ENCODE assay signal across 26 mouse cellular contexts in the genomic region with DNA sequence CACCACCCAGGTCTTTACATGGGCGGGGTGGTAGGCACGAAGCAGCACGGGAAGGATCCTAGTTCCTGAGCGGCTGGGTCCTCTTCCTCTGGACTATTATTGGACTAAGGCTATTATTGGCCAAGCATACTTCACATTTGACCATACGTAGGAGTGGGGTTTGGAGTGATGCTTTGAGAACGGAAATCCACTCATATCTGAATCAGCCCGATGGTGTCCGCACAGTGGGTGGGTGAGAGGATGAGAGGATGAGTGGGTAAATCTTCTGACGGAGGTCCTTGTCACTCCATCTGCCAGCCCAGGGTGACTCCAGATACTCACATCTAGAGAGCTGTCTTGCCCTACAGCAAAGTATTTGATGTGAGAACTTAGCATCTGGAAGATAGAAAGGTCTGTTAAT.
"Had no signal": no experiment of that assay in that cellular context is flagged by ENCODE, and none has a peak within 500 bp of the region (broad histone marks: within the 10 kb centered on the region; RNA-seq: fewer than 3 reads in every experiment).

No protein-coding gene starts in this region.

- H3K27me3 ChIP-seq: heart, embryonic 13.5 days; heart, embryonic 15.5 days; hindbrain, embryonic 13.5 days; hindbrain, embryonic 15.5 days; kidney, embryonic 15.5 days; limb, embryonic 13.5 days; limb, embryonic 15.5 days; liver, embryonic 12.5 days had no signal

- ATAC-seq: forebrain, postnatal 0 days; hindbrain, postnatal 0 days; intestine, embryonic 16.5 days; liver, embryonic 12.5 days had no signal

- H3K4me3 ChIP-seq: heart, adult 2 months; heart, embryonic 13.5 days; heart, embryonic 15.5 days; hindbrain, embryonic 13.5 days; hindbrain, embryonic 15.5 days; kidney, embryonic 15.5 days; left cerebral cortex, adult 2 months; limb, embryonic 13.5 days; limb, embryonic 15.5 days; liver, embryonic 12.5 days had no signal

- H3K4me1 ChIP-seq: heart, embryonic 13.5 days; heart, embryonic 15.5 days; hindbrain, embryonic 13.5 days; hindbrain, embryonic 15.5 days; kidney, embryonic 15.5 days; limb, embryonic 15.5 days; liver, embryonic 12.5 days had no signal

- H3K27ac ChIP-seq: heart, adult 2 months; heart, embryonic 13.5 days; heart, embryonic 15.5 days; hindbrain, embryonic 13.5 days; hindbrain, embryonic 15.5 days; hindbrain, postnatal 0 days; kidney, embryonic 15.5 days; kidney, postnatal 0 days; limb, embryonic 13.5 days; limb, embryonic 15.5 days; liver, embryonic 12.5 days had no signal

- H3K36me3 ChIP-seq: heart, embryonic 13.5 days; heart, embryonic 15.5 days; hindbrain, embryonic 13.5 days; hindbrain, embryonic 15.5 days; kidney, embryonic 15.5 days; limb, embryonic 13.5 days; limb, embryonic 15.5 days; liver, embryonic 12.5 days had no signal

- DNase-seq: forebrain, postnatal 0 days; gastrocnemius, postnatal 14 days; gastrocnemius, postnatal 36 days; heart, adult 11 months; heart, adult 2 months; heart, postnatal 14 days; heart, postnatal 36 days; kidney, adult 11 months; kidney, adult 2 months; kidney, adult 9 months; kidney, postnatal 14 days; kidney, postnatal 36 days; left cerebral cortex, postnatal 4 days had no signal

- H3K4me2 ChIP-seq: heart, embryonic 11.5 days; heart, embryonic 13.5 days; heart, embryonic 15.5 days; hindbrain, embryonic 13.5 days; hindbrain, embryonic 15.5 days; kidney, embryonic 15.5 days; limb, embryonic 13.5 days; limb, embryonic 15.5 days; liver, embryonic 12.5 days had no signal

- H3K9ac ChIP-seq: forebrain, postnatal 0 days; heart, embryonic 13.5 days; heart, embryonic 15.5 days; hindbrain, embryonic 13.5 days; hindbrain, embryonic 15.5 days; kidney, embryonic 15.5 days; limb, embryonic 13.5 days; limb, embryonic 15.5 days; liver, embryonic 12.5 days had no signal

- H3K9me3 ChIP-seq: heart, embryonic 13.5 days; heart, embryonic 15.5 days; hindbrain, embryonic 13.5 days; hindbrain, embryonic 15.5 days; kidney, embryonic 15.5 days; limb, embryonic 13.5 days; limb, embryonic 15.5 days; liver, embryonic 12.5 days had no signal
